Mouse (Mus musculus): Measurements from ENCODE around the gene Trim14. TPM values are rescaled to one million over a fixed set of nuclear protein-coding genes. Genes with fewer than 3 reads are reported as not detected.
A peak's percentile ranks its signal among the peaks of the same experiment; 100 is the strongest.
"Not testable (repeated sequence)": the region's sequence is repeated elsewhere in the genome, so short reads cannot be mapped to it uniquely, and the experiment has no call there.

The Trim14 gene
- total RNA-seq (2022) = 1 to 10 TPM in 3 of 4 experiments, under 1 TPM in 1; 0.91 to 2.4 (median 1.7) TPM

DNA sequence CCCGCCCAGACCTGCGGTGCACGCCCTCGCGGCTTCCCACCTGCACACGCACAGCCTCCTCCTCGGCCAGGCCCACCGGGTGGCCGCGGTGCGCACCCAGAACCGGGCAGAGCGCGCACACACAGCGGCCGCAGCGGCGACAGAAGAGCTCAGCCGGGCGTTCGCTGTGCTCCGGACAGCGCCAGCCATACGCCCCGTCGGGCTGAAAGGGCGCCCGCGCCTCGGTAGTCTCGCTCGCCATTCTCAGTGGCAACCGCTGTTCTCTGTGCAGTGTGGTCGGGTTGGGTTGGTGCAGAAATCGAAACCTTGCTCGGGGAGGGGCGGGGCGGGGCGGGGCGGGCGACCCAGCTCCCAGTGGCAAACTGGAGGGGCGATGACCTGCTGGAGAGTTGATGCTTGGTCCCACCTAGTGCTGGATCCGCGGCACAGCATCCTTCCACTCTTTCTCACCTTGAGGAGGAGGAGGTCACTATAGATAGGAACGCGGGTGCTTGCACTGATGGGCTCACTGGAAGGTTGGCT lies at the start of gene Trim14:
Gene Trim14, minus strand, starts transcription at position 302 of the 522 bp plus-strand sequence.
- no peak for DNase-seq (ENCODE audit: low spot score in 2 of 2)

DNA sequence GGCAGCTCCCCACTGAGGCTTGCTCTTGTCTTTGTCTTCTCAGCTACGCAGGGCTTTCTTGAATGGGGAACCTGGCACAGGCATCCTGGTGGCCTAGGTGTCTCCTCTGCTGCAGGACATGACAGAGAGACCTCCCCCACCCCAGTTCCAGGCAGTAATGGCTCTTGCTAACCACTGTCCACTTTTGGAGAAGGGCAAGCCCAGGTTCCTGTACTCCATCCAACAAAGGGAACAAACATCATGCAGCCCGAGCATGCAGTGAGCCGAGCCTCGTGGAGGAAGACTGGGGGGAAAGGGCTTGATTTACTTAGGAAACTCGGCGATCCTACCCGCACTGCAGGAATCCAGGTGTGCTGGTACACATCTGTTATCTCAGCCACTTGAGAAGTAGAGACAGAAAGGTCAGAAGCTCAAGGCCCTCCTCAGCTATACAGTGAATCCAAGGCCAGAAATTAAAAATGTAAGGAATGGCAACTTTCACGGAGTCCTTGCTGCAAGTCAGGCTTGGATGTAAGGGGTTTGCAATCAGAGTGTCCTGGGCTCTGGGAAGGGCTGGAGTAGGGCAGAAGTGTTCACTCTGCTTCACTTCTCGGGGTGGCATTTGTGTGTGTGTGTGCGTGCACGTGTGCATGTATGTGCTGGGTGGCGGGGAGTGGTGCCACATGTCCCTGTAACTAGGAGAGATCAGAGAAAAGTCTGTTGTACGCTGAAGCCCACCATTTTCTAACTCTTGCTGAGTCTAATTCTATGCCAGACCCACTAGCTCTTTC lies 49.3 kb upstream of the Trim14 start:
- peak in 1 of 2 experiments; percentile 3 for DNase-seq (ENCODE audit: low spot score in 2 of 2)

DNA sequence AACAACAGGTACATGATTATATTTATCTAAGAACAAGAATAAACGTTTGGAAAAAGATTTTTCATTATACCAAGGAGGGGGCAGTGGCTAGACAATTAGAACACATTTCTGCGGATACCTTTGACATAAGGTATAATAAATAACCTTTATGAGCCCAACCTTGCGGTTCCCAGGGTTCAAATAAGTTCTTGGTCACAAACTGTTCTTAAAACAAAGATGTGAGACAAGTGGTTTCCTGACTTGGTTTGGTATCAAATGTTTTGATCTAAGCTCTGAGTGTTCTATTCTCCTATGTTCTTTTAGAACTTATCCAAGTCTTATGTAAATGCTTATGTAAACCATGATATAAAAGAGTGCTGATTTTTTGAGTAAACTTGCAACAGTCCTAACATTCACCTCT lies 48.6 kb upstream of the Trim14 start:
- DNase-seq (ENCODE audit: low spot score in 2 of 2) = not testable (repeated sequence)

DNA sequence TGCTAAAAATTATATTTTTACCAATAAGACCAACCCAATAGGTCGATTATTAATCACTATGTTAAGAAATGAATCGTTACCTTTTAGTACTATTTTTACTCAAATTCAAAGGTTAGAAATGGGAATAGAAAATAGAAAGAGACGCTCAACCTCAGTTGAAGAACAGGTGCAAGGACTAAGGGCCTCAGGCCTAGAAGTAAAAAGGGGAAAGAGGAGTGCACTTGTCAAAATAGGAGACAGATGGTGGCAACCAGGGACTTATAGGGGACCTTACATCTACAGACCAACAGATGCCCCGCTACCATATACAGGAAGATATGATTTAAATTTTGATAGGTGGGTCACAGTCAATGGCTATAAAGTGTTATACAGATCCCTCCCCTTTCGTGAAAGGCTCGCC lies 48.1 kb upstream of the Trim14 start:
- not testable (repeated sequence) for DNase-seq (ENCODE audit: low spot score in 2 of 2)

DNA sequence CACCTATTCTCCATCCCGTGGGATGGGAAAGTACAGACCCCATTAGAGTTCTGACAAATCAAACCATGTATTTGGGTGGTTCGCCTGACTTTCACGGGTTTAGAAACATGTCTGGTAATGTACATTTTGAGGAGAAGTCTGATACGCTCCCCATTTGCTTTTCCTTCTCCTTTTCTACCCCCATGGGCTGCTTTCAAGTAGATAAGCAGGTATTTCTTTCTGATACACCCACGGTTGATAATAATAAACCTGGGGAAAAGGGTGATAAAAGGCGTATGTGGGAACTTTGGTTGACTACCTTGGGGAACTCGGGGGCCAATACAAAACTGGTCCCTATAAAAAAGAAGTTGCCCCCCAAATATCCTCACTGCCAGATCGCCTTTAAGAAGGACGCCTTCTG lies 46.1 kb upstream of the Trim14 start:
- DNase-seq (ENCODE audit: low spot score in 2 of 2) = not testable (repeated sequence)

DNA sequence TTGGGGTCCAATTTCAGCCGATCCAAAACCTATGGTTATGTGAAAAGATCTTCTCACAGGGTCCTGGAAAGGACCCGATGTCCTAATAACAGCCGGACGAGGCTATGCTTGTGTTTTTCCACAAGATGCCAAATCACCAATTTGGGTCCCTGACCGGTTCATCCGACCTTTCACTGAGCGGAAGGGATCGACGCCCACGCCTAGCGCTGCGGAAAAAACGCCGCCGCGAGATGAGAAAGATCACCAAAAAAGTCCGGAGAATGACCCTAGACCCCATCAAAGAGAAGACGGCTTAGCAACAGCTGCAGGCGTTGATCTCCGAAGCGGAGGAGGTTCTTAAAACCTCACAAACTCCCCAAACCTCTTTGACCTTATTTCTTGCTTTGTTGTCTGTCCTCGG lies 45.6 kb upstream of the Trim14 start:
- not testable (repeated sequence) for DNase-seq (ENCODE audit: low spot score in 2 of 2)

DNA sequence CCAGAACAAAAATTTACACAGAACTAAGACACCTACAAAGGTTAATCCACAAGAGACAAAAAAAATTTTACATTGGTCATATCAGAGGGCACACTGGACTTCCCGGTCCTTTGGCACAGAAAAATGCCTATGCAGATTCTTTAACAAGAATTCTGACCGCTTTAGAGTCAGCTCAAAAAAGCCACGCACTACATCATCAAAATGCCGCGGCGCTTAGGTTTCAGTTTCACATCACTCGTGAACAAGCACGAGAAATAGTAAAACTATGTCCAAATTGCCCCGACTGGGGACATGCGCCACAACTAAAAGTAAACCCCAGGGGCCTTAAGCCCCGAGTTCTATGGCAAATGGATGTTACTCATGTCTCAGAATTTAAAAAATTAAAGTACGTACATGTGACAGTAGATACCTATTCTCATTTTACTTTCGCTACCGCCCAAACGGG lies 44.9 kb upstream of the Trim14 start:
- DNase-seq (ENCODE audit: low spot score in 2 of 2) = not testable (repeated sequence)

DNA sequence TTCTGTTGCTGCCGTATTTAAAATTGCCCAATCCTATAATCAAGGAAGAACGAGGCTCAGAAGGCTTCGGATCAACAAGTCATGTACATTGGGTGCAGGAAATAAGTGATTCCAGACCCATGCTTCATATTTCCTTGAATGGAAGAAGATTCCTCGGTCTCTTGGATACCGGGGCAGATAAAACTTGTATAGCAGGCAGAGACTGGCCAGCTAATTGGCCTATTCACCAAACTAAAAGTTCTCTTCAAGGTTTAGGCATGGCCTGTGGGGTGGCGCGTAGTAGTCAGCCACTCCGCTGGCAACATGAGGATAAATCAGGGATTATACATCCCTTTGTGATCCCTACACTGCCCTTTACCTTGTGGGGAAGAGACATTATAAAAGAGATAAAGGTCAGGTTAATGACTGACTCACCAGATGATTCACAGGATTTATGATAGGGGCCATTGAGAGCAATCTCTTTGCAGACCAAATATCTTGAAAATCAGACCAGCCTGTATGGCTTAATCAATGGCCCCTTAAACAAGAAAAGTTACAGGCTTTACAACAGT lies 42.9 kb upstream of the Trim14 start:
- not testable (repeated sequence) for DNase-seq (ENCODE audit: low spot score in 2 of 2)

DNA sequence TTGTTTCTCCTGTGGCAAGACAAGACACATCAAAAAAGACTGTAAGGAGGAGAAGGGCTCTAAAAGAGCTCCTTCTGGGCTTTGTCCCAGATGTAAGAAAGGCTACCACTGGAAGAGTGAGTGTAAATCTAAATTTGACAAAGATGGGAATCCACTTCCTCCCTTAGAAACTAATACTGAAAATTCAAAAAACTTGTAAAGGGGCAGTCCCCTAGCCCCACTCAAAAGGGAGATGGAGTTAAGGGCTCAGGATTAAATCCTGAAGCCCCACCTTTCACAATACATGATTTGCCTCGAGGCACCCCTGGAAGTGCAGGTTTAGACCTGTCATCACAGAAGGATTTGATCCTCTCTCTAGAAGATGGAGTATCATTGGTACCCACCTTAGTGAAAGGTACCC lies 42.3 kb upstream of the Trim14 start:
- no peak for DNase-seq (ENCODE audit: low spot score in 2 of 2)

DNA sequence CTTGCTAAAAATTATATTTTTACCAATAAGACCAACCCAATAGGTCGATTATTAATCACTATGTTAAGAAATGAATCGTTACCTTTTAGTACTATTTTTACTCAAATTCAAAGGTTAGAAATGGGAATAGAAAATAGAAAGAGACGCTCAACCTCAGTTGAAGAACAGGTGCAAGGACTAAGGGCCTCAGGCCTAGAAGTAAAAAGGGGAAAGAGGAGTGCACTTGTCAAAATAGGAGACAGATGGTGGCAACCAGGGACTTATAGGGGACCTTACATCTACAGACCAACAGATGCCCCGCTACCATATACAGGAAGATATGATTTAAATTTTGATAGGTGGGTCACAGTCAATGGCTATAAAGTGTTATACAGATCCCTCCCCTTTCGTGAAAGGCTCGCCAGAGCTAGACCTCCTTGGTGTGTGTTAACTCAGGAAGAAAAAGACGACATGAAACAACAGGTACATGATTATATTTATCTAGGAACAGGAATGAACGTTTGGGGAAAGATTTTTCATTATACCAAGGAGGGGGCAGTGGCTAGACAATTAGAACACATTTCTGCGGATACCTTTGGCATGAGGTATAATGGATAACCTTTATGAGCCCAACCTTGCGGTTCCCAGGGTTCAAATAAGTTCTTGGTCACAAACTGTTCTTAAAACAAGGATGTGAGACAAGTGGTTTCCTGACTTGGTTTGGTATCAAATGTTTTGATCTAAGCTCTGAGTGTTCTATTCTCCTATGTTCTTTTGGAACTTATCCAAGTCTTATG lies 39.8 kb upstream of the Trim14 start:
- not testable (repeated sequence) for DNase-seq (ENCODE audit: low spot score in 2 of 2)

DNA sequence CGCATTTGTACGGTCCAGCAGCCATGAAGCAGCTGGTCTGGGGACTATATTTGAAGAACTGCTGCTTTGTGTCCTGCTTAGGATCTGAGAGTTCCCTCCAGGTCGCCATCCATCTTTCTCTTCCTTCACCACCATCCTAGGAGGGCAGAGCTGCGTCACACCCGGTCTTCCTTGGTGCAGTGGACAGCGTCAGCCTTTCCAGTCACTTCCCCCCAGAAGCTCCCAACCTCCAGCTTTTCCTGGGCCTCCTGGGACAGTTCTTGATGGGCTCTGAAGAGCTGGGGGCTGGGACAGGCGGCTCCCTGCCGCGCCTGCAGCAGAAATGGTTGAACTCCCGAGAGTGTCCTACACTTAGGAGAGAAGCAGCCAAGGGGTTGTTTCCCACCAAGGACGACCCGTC lies 38.9 kb upstream of the Trim14 start:
- DNase-seq (ENCODE audit: low spot score in 2 of 2) = no peak

DNA sequence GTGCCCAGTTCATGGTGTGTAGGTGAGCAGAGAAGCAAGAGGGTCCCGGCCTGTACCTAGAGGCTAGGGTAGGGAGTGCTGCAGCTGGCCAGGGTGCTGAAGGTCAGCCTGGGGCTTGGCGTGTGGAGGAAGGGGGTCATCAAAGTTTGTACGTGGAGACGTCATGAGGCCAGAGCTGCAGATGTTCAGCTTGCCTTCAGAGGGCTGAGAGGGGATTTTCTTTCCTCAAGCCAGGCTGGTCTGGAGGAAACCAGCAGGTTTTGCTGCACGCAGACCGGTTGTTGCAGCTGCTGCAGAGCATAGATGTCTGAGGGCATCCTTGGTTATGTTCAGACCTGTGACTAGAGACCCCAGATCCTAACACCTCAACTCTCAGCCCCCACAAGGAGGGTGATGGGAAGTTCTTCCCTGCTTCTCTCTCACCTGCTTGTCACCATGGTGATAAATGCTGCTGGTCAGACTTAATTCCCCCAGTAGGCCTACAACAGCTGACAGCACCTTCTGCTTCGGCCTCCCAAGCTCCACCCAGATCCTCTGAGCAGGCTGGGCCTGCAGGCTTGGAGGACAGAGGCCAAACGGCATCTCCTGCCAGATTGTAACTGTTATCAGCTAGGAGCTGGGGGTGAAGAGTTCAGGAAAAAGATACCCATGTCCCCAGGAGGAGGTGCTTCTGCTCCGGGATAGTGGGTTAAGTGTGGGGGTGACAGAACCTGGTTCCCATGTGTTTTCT lies 38.2 kb upstream of the Trim14 start:
- no peak for DNase-seq (ENCODE audit: low spot score in 2 of 2)

DNA sequence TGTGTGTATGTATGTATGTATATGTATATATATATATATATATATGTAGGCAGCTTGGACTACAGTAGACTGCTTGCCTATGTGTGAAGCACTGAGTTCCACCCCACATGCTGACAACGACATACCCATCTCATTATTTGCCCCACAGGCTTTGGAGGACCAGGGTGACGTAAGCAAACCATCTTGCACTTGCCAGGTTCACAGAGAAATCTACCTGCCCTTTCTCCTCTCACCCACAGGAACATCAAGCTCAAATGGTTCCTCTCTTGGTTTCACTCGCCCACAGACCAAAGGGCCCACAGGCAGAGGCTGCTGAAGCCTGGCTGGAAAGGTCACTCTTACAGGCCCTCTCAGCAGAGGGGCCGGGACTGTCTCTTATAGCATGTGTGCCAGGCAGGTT lies 36.7 kb upstream of the Trim14 start:
- DNase-seq (ENCODE audit: low spot score in 2 of 2) = no peak

DNA sequence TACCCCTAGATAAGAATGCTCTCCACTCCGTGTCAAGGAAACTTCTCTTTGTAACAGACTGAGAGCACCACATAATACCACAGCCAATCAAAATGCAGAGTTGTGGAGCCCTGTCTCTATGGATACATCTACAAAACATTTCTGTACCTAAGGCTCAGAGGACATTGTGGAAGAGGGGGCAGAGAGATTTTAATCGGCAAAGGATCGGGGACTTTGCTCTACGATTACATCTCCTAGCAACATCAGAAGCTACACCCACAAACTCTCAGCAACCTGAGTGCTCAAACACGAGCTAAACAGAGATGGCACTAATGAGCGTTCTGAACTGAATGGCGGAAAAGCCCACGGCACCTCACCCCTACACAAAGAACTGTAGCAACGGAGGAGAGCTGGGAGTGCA lies 35.8 kb upstream of the Trim14 start:
- DNase-seq (ENCODE audit: low spot score in 2 of 2) = no peak

DNA sequence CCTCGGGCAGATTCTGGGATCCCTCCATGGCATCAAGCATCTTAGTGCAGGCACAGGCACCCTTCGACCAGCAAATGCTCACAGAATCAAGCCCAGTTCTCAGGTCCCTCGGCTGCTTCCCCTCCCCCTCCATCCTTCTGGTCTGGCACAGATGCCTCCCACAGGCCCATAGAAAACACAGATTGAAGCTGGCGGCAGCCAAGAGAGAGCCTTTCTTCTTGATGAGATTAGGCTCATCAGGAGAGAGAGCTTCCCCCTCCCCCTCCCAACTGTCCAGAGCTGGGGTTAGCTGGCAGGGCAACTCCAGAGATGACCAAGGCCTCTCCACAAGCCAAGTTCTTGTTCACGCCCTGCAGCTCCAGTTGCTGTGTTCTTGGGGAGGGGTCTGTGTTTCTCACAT lies 33.7 kb upstream of the Trim14 start:
- DNase-seq (ENCODE audit: low spot score in 2 of 2) = no peak

DNA sequence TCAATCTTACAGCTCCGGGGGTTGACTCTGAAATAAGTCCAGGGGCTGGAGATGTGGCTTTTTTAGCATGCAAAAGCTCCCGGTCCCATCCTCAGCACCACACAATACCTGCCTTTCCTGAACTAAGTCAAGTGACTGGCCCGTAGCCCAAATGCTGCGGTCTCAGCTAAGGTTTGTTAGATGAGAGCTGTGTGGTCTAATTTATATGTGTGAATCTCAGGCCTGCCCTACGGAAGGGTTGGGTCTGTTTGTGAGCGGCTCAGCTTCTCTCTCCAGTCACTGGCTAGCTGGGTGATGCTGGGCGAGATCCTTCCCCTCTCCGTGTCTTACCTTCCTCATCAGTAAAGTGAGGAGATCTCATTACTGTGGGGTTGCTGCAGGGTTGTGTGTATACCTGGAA lies 32.2 kb upstream of the Trim14 start:
- no peak for DNase-seq (ENCODE audit: low spot score in 2 of 2)

DNA sequence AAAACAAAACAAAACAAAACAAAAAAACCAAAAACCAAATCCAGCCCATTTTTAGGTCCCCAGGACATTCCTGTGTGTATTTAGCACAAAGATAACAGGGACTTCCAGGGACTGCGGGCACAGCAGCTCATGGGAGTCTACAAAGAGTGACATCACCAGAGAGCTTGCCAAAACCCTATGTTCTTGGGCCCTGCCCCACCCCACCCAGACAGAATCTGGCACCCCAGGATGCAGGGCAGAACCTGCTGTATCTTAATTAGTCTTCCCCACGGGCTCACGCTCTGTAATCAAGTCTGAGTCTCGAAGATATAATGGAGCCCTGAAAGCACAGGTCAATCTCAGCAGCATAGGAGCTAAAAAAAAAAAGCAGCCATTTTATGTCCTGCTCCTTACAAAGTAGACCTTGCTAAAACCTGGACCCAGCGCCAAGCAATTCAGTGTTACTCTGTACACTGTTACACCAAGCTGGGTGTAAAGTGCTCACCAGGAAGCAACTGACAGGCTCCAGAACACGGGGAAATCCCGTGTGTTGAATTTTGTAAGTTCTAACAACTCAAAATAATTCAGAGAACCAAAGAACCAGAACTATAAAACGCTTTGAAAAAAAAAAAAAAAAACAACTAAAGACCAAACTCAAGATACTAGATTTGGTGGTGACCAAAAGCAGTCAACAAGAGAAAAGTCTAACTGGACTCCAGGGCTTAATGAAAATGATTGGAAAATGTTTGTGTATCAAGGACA lies 31.2 kb upstream of the Trim14 start:
- no peak for DNase-seq (ENCODE audit: low spot score in 2 of 2)

DNA sequence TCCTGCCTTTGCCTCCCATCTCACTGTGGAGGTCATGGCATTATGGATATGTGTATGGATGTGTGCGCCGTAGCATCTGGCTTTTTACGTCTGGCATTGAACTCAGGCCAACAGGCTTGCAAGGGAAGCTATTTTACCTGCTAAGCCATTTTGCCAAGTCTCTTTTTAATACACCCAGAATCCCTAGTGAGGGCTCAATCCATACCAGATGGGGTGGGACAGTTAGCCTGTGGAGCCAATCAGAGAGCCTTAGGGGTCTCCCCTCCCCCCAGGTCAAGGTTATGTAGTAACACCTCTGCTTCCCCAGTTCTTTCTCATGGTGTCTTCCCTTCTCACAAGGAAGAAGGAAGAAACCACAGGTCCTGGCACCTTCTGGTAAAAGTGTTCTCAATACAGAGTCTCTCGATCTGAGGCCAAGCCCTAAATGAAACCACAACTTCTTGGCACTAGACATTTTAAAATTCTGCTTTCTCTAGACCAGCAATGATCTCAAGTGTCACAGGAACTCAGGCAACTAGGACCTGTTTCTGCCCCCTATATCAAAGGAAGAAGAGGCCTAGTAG lies 29.5 kb upstream of the Trim14 start:
- no peak for DNase-seq (ENCODE audit: low spot score in 2 of 2)

DNA sequence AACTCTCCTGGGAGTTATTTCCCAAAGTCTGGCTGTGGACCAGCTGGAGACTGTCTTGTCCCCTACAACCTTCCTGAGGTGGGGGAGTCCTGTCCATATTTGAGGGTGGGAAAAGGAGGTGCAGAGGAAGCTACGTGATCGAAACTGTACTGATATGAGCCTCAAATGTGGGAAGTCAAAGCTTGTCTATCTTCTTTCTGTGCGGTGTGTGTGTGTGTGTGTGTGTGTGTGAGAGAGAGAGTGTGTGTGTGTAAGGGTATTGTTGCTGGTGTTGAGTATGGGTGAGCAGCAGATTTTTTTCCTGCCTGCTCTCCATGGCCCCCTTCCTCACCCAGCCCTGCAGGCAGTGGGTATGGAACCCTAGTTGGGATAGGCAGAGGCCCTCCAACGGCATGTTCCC lies 28.3 kb upstream of the Trim14 start:
- no peak for DNase-seq (ENCODE audit: low spot score in 2 of 2)

DNA sequence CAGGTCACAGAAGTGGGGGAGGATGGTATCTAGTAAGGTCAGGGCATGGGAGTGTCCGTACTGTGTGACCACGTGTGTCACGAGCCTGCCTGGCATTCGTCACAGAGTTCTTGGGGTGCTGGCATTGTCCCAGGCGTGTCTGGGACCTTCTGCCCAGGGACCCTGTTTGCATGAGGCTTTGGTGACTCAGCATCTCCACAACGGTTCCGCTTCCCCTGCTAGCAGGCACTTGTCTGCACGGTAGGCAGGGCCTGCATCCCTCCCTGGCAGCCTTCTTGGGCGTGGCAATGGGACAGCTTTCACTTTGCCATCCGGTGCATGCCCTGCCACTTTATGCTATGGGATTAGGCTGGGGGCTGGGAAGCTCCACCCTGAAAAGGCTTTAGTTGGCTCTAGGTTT lies 27.9 kb upstream of the Trim14 start:
- no peak for DNase-seq (ENCODE audit: low spot score in 2 of 2)

All from left cerebral cortex, adult 8-10 months (tissue).